Mouse (Mus musculus) liver, postnatal 0 days (tissue): ENCODE results near the gene Trpc4ap.

Experiments used
- CTCF ChIP-seq: sonication (generic); IDR thresholded peaks from 2 replicates; pipeline ENCODE4 v1.5.1; 2016; ENCODE audit warnings: antibody characterized with exemption, low read depth
- EP300 ChIP-seq: IDR thresholded peaks from 2 replicates; pipeline ENCODE4 v1.6.1; 2016; ENCODE audit warnings: antibody characterized with exemption, low read depth, mild to moderate bottlenecking

- TF ChIP-seq CTCF (no peak), EP300 (no peak)
These were observed 55.3 kb downstream of the Trpc4ap start for GRCm38 (mm10) chr2:155636881-155637280.
